Mouse (Mus musculus): ENCODE measurements around the gene Atat1. TPM values are rescaled to one million over a fixed set of nuclear protein-coding genes. Genes with fewer than 3 reads are reported as not detected.
"Not testable (repeated sequence)": the region's sequence is repeated elsewhere in the genome, so short reads cannot be mapped to it uniquely, and the experiment has no call there.

Atat1 gene
- polyA plus RNA-seq, 1 experiment from 2014 or later: 4.8 TPM

DNA sequence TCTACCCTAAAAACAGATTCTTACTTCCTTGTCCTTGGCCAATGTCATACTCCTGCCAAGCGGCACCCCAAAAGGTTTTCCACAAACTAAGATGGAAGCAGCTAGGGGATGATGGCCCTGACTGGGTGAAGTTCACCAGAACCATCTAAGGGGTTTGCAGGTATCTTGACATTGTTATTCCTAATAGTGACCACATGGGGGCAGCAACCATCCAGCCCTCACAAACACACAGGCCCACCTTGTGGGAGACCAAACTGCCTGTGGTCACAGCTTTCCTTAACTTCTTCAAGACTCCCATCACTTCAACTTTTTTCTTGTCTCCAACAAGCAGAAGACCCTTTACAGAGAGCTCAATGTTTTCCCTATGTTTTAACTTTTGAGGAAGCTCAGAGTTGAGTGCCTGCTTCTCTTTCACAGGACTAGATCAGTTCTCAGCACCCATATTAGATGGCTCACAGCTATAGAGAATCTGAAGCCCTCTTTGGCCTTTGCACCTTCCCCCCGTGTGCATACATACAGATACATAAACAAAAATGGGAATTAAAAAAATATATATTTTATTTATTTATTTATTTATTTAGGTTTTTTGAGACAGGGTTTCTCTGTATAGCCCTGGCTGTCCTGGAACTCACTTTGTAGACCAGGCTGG is 27.9 kb upstream of the Atat1 start:
- H3K9ac ChIP-seq (replicated peaks): no peak overlapping the region
- no peaks in the 10 kb centered on the region for H3K4me1 ChIP-seq (ENCODE audit: insufficient read depth)
- no peaks in the 10 kb centered on the region for H3K27me3 ChIP-seq (ENCODE audit: insufficient read depth, low read length)
- no peak overlapping the region for H3K27ac ChIP-seq (ENCODE audit: low read depth)
- 21% methylated on average over 2 of the region's 2 CpGs for WGBS (ENCODE audit: insufficient replicate concordance)
- H3K4me3 ChIP-seq (ENCODE audit: low read depth, low read length): no peak overlapping the region
- H3K36me3 ChIP-seq (replicated peaks; ENCODE audit: insufficient read depth, low read length): no peaks in the 10 kb centered on the region
- DNase-seq (peak; percentile 55), ATAC-seq (peak; percentile 64)
- peak; percentile 92 for TF ChIP-seq CTCF (IDR thresholded peaks at IDR 0.05; ENCODE audit: low read depth)
- TF ChIP-seq EP300 (IDR thresholded peaks at IDR 0.05; ENCODE audit: low read depth): no peak
- H3K9me3 ChIP-seq (ENCODE audit: low read length): no peaks in the 10 kb centered on the region
- no peak overlapping the region for H3K4me2 ChIP-seq (ENCODE audit: low read depth, low read length)

DNA sequence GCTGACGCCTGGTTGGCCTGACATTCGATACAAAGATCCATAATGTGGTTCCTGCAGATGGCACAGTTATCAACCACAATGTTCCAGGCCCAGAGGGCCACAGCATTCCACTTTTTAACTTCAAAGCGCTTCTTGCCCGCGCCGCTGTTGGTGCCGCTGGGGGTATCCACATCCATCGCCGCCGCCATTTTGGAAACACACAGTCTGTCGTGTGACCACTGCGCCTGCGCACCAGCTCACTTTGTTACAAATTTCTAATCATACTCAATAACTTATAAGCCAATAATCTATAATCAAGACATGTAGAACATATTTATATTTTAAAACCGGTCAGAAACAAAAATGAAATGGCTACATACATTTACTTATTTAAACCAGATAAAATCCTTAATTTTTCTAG is 25.9 kb upstream of the Atat1 start:
- not testable (repeated sequence) for H3K36me3 ChIP-seq (replicated peaks; ENCODE audit: insufficient read depth, low read length)

DNA sequence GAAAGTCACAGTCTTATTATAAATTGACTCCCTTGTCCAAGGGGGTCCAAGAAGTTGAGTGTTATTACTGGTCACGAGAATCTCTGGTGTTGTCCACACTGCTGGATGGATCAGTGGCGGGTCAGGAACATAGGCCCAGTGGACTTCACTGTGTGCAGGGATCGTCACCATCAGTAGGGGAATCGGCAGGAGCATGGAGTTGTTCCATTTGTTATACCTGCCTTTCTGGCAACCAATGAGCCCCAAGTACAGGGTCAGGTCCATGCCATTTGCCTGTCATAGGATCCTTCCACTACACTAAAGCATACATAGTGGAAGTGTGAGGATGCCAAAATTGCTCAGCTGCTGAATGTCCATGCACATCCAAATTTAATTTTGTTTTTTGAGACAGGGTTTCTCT is 22.7 kb upstream of the Atat1 start:
- no peak for ATAC-seq
- no peak overlapping the region for H3K4me3 ChIP-seq (ENCODE audit: low read depth, low read length)
- 88% methylated on average over 4 of the region's 4 CpGs for whole genome bisulfite sequencing (ENCODE audit: insufficient replicate concordance)
- H3K9ac ChIP-seq (replicated peaks): no peak overlapping the region
- no peaks in the 10 kb centered on the region for H3K9me3 ChIP-seq (ENCODE audit: low read length)
- TF ChIP-seq CTCF (IDR thresholded peaks at IDR 0.05; ENCODE audit: low read depth) (no peak), EP300 (IDR thresholded peaks at IDR 0.05; ENCODE audit: low read depth) (no peak)
- H3K4me2 ChIP-seq (ENCODE audit: low read depth, low read length): no peak overlapping the region
- no peaks in the 10 kb centered on the region for H3K27me3 ChIP-seq (ENCODE audit: insufficient read depth, low read length)
- H3K36me3 ChIP-seq (replicated peaks; ENCODE audit: insufficient read depth, low read length): peaks cover 31% of the 10 kb centered on the region
- H3K4me1 ChIP-seq (ENCODE audit: insufficient read depth): no peaks in the 10 kb centered on the region
- DNase-seq: peak; percentile 10
- no peak overlapping the region for H3K27ac ChIP-seq (ENCODE audit: low read depth)

More for the DNA sequence above, 25.9 kb upstream of the Atat1 start:
- H3K4me2 ChIP-seq (ENCODE audit: low read depth, low read length); H3K27me3 ChIP-seq (ENCODE audit: insufficient read depth, low read length); H3K9ac ChIP-seq (replicated peaks); H3K27ac ChIP-seq (ENCODE audit: low read depth); DNase-seq; H3K9me3 ChIP-seq (ENCODE audit: low read length); H3K4me3 ChIP-seq (ENCODE audit: low read depth, low read length); H3K4me1 ChIP-seq (ENCODE audit: insufficient read depth); ATAC-seq: not testable (repeated sequence)
- WGBS (ENCODE audit: insufficient replicate concordance): 85% methylated on average over 14 of the region's 14 CpGs

DNA sequence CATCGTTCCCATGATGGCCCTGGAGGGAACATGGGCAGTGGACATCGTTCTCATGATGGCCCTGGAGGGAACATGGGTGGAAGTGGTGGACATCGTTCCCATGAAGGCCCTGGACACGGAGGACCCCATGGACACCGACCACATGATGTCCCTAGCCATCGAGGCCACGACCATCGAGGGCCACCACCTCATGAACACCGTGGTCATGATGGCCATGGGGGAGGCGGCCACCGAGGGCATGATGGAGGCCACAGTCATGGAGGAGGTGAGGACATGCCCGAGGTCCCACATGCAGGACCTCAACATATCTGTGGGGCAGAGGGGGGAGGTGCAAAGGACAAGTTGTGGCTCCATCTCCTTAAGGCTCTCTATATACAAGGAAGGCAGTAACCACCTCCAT is 20.8 kb upstream of the Atat1 start:
- peak; percentile 14 for DNase-seq
- Histone ChIP-seq H3K4me1 (ENCODE audit: insufficient read depth) (peaks cover 9% of the 10 kb centered on the region), H3K27ac (ENCODE audit: low read depth) (no peak overlapping the region), H3K27me3 (ENCODE audit: insufficient read depth, low read length) (no peaks in the 10 kb centered on the region), H3K9ac (replicated peaks) (no peak overlapping the region), H3K36me3 (replicated peaks; ENCODE audit: insufficient read depth, low read length) (peaks cover 48% of the 10 kb centered on the region), H3K9me3 (ENCODE audit: low read length) (no peaks in the 10 kb centered on the region), H3K4me2 (ENCODE audit: low read depth, low read length) (no peak overlapping the region), H3K4me3 (ENCODE audit: low read depth, low read length) (no peak overlapping the region)
- ATAC-seq: no peak
- TF ChIP-seq CTCF (IDR thresholded peaks at IDR 0.05; ENCODE audit: low read depth): no peak
- no peak for TF ChIP-seq EP300 (IDR thresholded peaks at IDR 0.05; ENCODE audit: low read depth)
- WGBS (ENCODE audit: insufficient replicate concordance): 88% methylated on average over 12 of the region's 12 CpGs

DNA sequence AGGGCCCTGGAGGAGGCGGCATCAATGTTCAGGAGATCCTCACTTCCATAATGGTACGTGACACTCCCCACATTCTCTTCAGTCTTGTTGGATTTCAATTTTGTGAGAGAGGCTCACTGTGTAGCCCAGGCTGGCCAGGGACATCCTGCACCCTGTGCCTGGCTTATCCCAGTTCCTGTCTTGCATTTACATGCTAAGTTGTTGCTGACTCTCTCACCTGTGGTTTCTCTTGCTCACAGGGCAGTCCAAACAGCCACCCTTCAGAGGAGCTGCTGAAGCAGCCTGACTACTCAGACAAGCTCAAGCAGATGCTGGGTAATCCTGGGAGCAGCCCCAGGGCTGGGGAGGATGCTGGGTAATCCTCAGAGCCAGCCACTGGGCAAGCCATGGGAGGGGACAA is 19.7 kb upstream of the Atat1 start:
- no peak overlapping the region for H3K4me3 ChIP-seq (ENCODE audit: low read depth, low read length)
- no peak for TF ChIP-seq EP300 (IDR thresholded peaks at IDR 0.05; ENCODE audit: low read depth)
- no peak for TF ChIP-seq CTCF (IDR thresholded peaks at IDR 0.05; ENCODE audit: low read depth)
- WGBS (ENCODE audit: insufficient replicate concordance): 97% methylated on average over 2 of the region's 2 CpGs
- ATAC-seq (no peak), DNase-seq (no peak)
- no peak overlapping the region for H3K27ac ChIP-seq (ENCODE audit: low read depth)
- H3K27me3 ChIP-seq (ENCODE audit: insufficient read depth, low read length): no peaks in the 10 kb centered on the region
- H3K4me2 ChIP-seq (ENCODE audit: low read depth, low read length): no peak overlapping the region
- peaks cover 9% of the 10 kb centered on the region for H3K4me1 ChIP-seq (ENCODE audit: insufficient read depth)
- peaks cover 59% of the 10 kb centered on the region for H3K36me3 ChIP-seq (replicated peaks; ENCODE audit: insufficient read depth, low read length)
- H3K9ac ChIP-seq (replicated peaks): no peak overlapping the region
- no peaks in the 10 kb centered on the region for H3K9me3 ChIP-seq (ENCODE audit: low read length)

DNA sequence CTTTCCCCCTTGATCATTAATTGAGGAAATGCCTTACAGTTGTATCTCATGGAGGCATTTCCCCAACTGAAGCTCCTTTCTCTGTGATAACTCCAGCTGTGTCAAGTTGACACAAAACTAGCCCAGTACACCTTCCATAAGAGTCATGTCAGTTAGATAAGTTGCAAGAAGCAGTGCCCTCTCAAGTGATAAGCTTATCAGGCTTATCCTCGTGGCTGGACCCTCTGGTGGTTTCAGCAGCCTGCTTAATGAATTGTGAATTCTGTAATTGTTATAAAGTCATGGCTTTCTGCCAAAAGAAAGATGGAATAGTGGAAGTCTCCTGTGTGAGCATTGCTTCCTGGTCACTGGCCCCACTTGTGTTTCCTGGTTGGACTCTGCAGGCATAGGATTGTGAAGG is 17.6 kb upstream of the Atat1 start:
- Histone ChIP-seq H3K4me1 (ENCODE audit: insufficient read depth) (peaks cover 15% of the 10 kb centered on the region), H3K4me2 (ENCODE audit: low read depth, low read length) (no peak overlapping the region), H3K9ac (replicated peaks) (0 out of 2 replicates have a peak overlapping the region, but pooled peaks have one; percentile 11), H3K36me3 (replicated peaks; ENCODE audit: insufficient read depth, low read length) (peaks cover 78% of the 10 kb centered on the region), H3K27me3 (ENCODE audit: insufficient read depth, low read length) (no peaks in the 10 kb centered on the region), H3K4me3 (ENCODE audit: low read depth, low read length) (no peak overlapping the region), H3K27ac (ENCODE audit: low read depth) (no peak overlapping the region), H3K9me3 (ENCODE audit: low read length) (no peaks in the 10 kb centered on the region)
- DNase-seq (no peak), ATAC-seq (peak; percentile 73)
- 50% methylated on average over 1 of the region's 1 CpGs for WGBS (ENCODE audit: insufficient replicate concordance)
- TF ChIP-seq EP300 (IDR thresholded peaks at IDR 0.05; ENCODE audit: low read depth) (peak; percentile 95), CTCF (IDR thresholded peaks at IDR 0.05; ENCODE audit: low read depth) (no peak)
